23 mouse cellular contexts compared by ENCODE assay signal in the genomic region with DNA sequence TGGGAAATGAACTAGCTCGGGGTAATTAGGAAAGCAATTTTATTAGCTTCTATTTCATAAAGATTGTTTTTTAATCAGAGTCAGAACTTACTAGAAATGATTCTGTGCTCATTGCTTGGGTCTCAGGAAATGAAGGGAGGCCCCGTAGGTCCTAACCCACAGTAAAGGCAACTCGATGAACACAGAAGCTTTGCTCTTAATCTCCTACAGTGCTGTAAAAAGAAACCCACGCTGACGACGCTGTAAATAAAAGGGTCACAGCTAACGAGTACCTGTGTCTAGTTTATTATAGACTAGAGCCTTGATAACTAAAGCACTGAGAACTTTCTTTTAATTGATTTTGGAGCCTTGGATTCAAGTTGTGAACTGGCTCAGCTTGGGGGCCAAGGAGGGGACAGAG.
DNase-seq lines count a peak whose midpoint lies in the region; ATAC-seq and TF ChIP-seq lines count a peak whose summit lies in the region.
"Had no signal": no experiment of that assay in that cellular context is flagged by ENCODE, and none has a peak within 500 bp of the region (broad histone marks: within the 10 kb centered on the region; RNA-seq: fewer than 3 reads in every experiment).

No protein-coding gene starts in this region.

- DNase-seq in forebrain, embryonic 11.5 days (ENCODE audit: low spot score), result no peak
- DNase-seq in forelimb bud, embryonic 11.5 days (ENCODE audit: low read depth, low spot score), result peak; percentile 55
- DNase-seq in limb, embryonic 14.5 days (ENCODE audit: low spot score), result peak; percentile 4
- no peak for DNase-seq in retina, postnatal 1 day
- DNase-seq in layer of hippocampus, adult 9-10 months (ENCODE audit: low spot score), result no peak
- DNase-seq: adrenal gland, adult 2 months; adrenal gland, postnatal 10 days; adrenal gland, postnatal 25 days; cerebellum, adult 11 months; cerebellum, adult 18-20 months; cerebellum, adult 8-10 months; cerebellum, adult 9-11 months; cerebellum, postnatal 14 days; cerebellum, postnatal 36 days; embryo, embryonic 11 days had no signal

- H3K9me3 ChIP-seq in forebrain, embryonic 13.5 days (replicated peaks), result no peaks in the 10 kb centered on the region
- no peaks in the 10 kb centered on the region for H3K9me3 ChIP-seq in forebrain, embryonic 11.5 days (ENCODE audit: control insufficient read depth, low read length)
- H3K9me3 ChIP-seq in limb, embryonic 12.5 days, result no peaks in the 10 kb centered on the region
- no peaks in the 10 kb centered on the region for H3K9me3 ChIP-seq in limb, embryonic 14.5 days (ENCODE audit: control insufficient read depth, low read length)
- H3K9me3 ChIP-seq: embryonic facial prominence, embryonic 13.5 days; embryonic facial prominence, embryonic 15.5 days; forebrain, embryonic 12.5 days; forebrain, embryonic 15.5 days had no signal

- no peaks in the 10 kb centered on the region for H3K36me3 ChIP-seq in forebrain, embryonic 13.5 days (ENCODE audit: poor library complexity, severe bottlenecking)
- H3K36me3 ChIP-seq in forebrain, embryonic 11.5 days (ENCODE audit: control insufficient read depth, insufficient read depth, low read length), result no peaks in the 10 kb centered on the region
- H3K36me3 ChIP-seq in limb, embryonic 12.5 days, result no peaks in the 10 kb centered on the region
- H3K36me3 ChIP-seq in limb, embryonic 14.5 days (ENCODE audit: control insufficient read depth, insufficient read depth, low read length), result no peaks in the 10 kb centered on the region
- H3K36me3 ChIP-seq: embryonic facial prominence, embryonic 13.5 days; embryonic facial prominence, embryonic 15.5 days; forebrain, embryonic 12.5 days; forebrain, embryonic 15.5 days had no signal

- H3K4me3 ChIP-seq in forebrain, embryonic 13.5 days, result no peak overlapping the region
- H3K4me3 ChIP-seq in forebrain, embryonic 11.5 days (ENCODE audit: low read depth, low read length), result no peak overlapping the region
- H3K4me3 ChIP-seq in limb, embryonic 12.5 days (replicated peaks), result no peak overlapping the region
- H3K4me3 ChIP-seq in limb, embryonic 14.5 days (replicated peaks; ENCODE audit: low read length), result no peak overlapping the region
- H3K4me3 ChIP-seq: embryonic facial prominence, embryonic 13.5 days; embryonic facial prominence, embryonic 15.5 days; erythroblast, embryonic 14.5 days; forebrain, embryonic 12.5 days; forebrain, embryonic 15.5 days had no signal

- peak overlapping the region; percentile 22 for H3K27ac ChIP-seq in forebrain, embryonic 13.5 days
- no peak overlapping the region for H3K27ac ChIP-seq in forebrain, embryonic 11.5 days (ENCODE audit: low read depth, low read length)
- H3K27ac ChIP-seq in limb, embryonic 12.5 days, result no peak overlapping the region; the same call in 1 of the 2 replicates
- H3K27ac ChIP-seq in limb, embryonic 14.5 days (replicated peaks; ENCODE audit: low read depth, low read length), result no peak overlapping the region
- H3K27ac ChIP-seq: embryonic facial prominence, embryonic 13.5 days; embryonic facial prominence, embryonic 15.5 days; forebrain, embryonic 12.5 days had no signal

- no peak overlapping the region for H3K4me2 ChIP-seq in forebrain, embryonic 13.5 days
- H3K4me2 ChIP-seq in forebrain, embryonic 11.5 days (ENCODE audit: low read depth, low read length, severe bottlenecking), result no peak overlapping the region
- no peak overlapping the region for H3K4me2 ChIP-seq in limb, embryonic 12.5 days
- no peak overlapping the region for H3K4me2 ChIP-seq in limb, embryonic 14.5 days (replicated peaks; ENCODE audit: low read depth, low read length, severe bottlenecking)
- H3K4me2 ChIP-seq: embryonic facial prominence, embryonic 13.5 days; embryonic facial prominence, embryonic 15.5 days; forebrain, embryonic 12.5 days; forebrain, embryonic 15.5 days had no signal

- no peak for ATAC-seq in forebrain, embryonic 13.5 days
- no peak for ATAC-seq in forebrain, embryonic 11.5 days (replicated peaks; ENCODE audit: low FRiP score)
- peak; percentile 75 for ATAC-seq in limb, embryonic 12.5 days (ENCODE audit: insufficient number of reproducible peaks, insufficient read depth, low FRiP score, low TSS enrichment, low read depth)
- ATAC-seq in limb, embryonic 14.5 days (ENCODE audit: low FRiP score, low read depth), result peak; percentile 2; the same call in 1 of the 2 replicates
- no peak for ATAC-seq in granulocyte monocyte progenitor cell, adult 5-6 weeks (replicated peaks; ENCODE audit: poor library complexity, severe bottlenecking)
- ATAC-seq: forebrain, embryonic 15.5 days had no signal

- 12% methylated on average over 7 of the region's 7 CpGs for WGBS in forebrain, embryonic 13.5 days
- 22% methylated on average over 7 of the region's 7 CpGs for WGBS in forebrain, embryonic 11.5 days
- 9% methylated on average over 7 of the region's 7 CpGs for WGBS in limb, embryonic 12.5 days
- 8% methylated on average over 7 of the region's 7 CpGs for WGBS in limb, embryonic 14.5 days

- peaks cover 29% of the 10 kb centered on the region for H3K4me1 ChIP-seq in forebrain, embryonic 13.5 days
- H3K4me1 ChIP-seq in forebrain, embryonic 11.5 days (replicated peaks; ENCODE audit: control insufficient read depth, insufficient read depth, low read length), result no peaks in the 10 kb centered on the region; the same call in 1 of the 2 replicates
- peaks cover 51% of the 10 kb centered on the region for H3K4me1 ChIP-seq in limb, embryonic 12.5 days (replicated peaks)
- H3K4me1 ChIP-seq in limb, embryonic 14.5 days (ENCODE audit: control insufficient read depth, insufficient read depth, low read length), result peaks cover 16% of the 10 kb centered on the region
- H3K4me1 ChIP-seq: embryonic facial prominence, embryonic 15.5 days had no signal

- H3K27me3 ChIP-seq in forebrain, embryonic 13.5 days, result no peaks in the 10 kb centered on the region
- H3K27me3 ChIP-seq in forebrain, embryonic 11.5 days (ENCODE audit: control insufficient read depth, insufficient read depth, low read length), result no peaks in the 10 kb centered on the region
- no peaks in the 10 kb centered on the region for H3K27me3 ChIP-seq in limb, embryonic 12.5 days
- H3K27me3 ChIP-seq in limb, embryonic 14.5 days (ENCODE audit: control insufficient read depth, insufficient read depth, low read length), result no peaks in the 10 kb centered on the region
- H3K27me3 ChIP-seq: embryonic facial prominence, embryonic 13.5 days; embryonic facial prominence, embryonic 15.5 days; forebrain, embryonic 15.5 days had no signal

- no peak overlapping the region for H3K9ac ChIP-seq in forebrain, embryonic 13.5 days
- no peak overlapping the region for H3K9ac ChIP-seq in forebrain, embryonic 11.5 days (ENCODE audit: low read length)
- no peak overlapping the region for H3K9ac ChIP-seq in limb, embryonic 12.5 days (replicated peaks)
- H3K9ac ChIP-seq in limb, embryonic 14.5 days (ENCODE audit: low read depth, low read length, severe bottlenecking), result no peak overlapping the region
- H3K9ac ChIP-seq: embryonic facial prominence, embryonic 13.5 days; embryonic facial prominence, embryonic 15.5 days; forebrain, embryonic 12.5 days; forebrain, embryonic 15.5 days had no signal

- no peak for TF ChIP-seq POLR2A in limb, embryonic 14.5 days (IDR thresholded peaks at IDR 0.05; ENCODE audit: borderline replicate concordance, extremely low read depth, insufficient read depth, insufficient read length)

Comparison
In these comparisons a context has a peak if more than half of its experiments do, and no peak if none do; other contexts are left out.
1. ATAC-seq: peak in limb, embryonic 12.5 days (single experiment) and limb, embryonic 14.5 days (single experiment); none in forebrain, embryonic 13.5 days (single experiment), forebrain, embryonic 11.5 days (single experiment) and granulocyte monocyte progenitor cell, adult 5-6 weeks (single experiment).
2. DNase-seq: peak in forelimb bud, embryonic 11.5 days (single experiment) and limb, embryonic 14.5 days (single experiment); none in forebrain, embryonic 11.5 days (single experiment), retina, postnatal 1 day (single experiment) and layer of hippocampus, adult 9-10 months (single experiment).